Mouse (Mus musculus) adrenal gland (tissue): ENCODE results near the gene Pclo.
"Not testable (repeated sequence)": the region's sequence is repeated elsewhere in the genome, so short reads cannot be mapped to it uniquely, and the experiment has no call there.

Experiments used
- intact Hi-C: fragments of 180-260 bp; cut with DNase I; formaldehyde crosslinking; loops from one replicate; pipeline ENCODE4 v1.15.1; 2025
- long read RNA-seq, 2 experiments: library from polyadenylated mRNA; unstranded; transcript quantifications; one replicate each; pipeline ENCODE4 v2.0.0; 2020; ENCODE audit warnings: borderline replicate concordance in 1 of 2; ENCODE audit not compliant: insufficient replicate concordance in 1 of 2

The Pclo gene
- long read RNA-seq, experiment 1, partial matches to known transcripts: 1 of 2 reads
- long read RNA-seq, experiment 1, other reads (novel, unspliced or antisense): 1 of 2 reads
- long read RNA-seq, experiment 2, partial matches to known transcripts: 5 of 6 reads
- long read RNA-seq, experiment 2, other reads (novel, unspliced or antisense): 1 of 6 reads

- intact Hi-C loops: no loop called here
Observed at GRCm38 (mm10) chr5:14514631-14515523, at the start of gene Pclo. Gene Pclo, plus strand, starts transcription at chr5:14514918.

GRCm38 (mm10) chr5:14494431-14494830 lies 20.3 kb upstream of the Pclo start:
- intact Hi-C loops: not testable (repeated sequence)

DNA sequence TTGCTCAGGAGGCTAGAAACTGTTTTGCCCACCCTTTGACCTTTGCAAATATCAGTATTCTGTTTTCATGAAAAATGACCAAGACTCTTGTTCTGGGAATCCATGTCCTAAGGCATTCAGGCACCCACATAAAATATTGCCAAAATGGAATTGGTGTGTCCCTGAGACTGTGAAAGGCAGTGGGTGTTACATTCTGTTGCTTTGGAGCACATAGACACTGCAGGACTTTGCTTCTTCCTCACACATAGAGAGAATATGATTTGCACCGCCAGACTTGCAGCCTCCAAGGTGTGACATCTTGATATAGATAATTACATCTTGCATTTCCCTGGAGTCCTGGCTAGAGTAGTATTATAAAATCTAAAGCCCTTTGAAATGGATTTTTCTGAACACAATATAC lies 6.2 kb upstream of the Pclo start:
- intact Hi-C loops: no loop called here

- intact Hi-C loops: no loop called here
Observed at GRCm38 (mm10) chr5:14509621-14510020, 5.1 kb upstream of the Pclo start.

DNA sequence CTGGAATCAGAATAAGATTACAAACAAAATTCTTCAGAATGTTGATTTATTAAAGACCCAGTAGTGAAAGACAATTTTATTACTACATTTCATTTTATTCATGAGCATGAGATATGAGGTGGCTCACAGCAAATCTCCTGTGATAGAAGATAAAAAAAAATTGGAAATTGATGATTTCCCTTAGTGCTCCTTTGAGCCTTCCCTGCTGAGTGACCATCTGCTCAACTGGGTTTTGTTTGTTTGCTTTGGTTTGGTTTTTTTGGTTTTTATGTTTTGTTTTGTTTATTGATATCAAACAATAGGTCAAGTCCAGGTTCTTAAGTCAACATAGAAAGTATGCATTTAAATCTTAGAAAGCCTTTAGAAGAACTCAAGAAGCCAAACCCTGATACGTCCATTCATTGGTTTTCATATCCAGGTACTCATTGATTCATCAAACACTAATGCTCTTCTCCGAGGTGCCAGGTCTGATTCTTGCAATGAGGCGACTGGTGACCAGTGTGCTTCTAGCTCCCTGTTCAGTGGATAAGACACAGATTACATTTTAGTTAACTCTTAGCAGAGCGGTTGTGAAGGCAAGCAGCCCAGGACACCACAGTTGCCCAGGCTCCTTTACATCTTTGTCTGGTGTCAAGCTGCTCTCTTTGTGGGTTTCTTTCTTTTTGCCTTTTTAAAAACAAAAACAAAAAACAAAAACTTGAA lies 3.6 kb downstream of the Pclo start:
- intact Hi-C loops: no loop called here

DNA sequence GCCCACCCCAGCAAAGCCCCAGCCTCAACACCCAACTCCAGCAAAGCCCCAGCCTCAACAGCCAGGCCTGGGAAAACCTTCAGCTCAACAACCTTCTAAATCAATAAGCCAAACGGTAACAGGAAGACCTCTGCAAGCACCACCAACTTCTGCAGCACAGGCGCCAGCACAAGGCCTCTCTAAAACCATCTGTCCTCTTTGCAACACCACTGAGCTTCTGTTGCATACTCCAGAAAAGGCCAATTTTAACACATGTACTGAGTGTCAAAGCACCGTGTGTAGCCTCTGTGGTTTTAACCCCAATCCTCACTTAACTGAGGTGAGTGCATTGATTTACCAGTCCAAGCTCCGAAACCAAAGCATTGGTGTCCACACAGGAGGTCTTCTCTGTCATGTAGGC lies 7.3 kb downstream of the Pclo start:
- intact Hi-C loops: no loop called here

DNA sequence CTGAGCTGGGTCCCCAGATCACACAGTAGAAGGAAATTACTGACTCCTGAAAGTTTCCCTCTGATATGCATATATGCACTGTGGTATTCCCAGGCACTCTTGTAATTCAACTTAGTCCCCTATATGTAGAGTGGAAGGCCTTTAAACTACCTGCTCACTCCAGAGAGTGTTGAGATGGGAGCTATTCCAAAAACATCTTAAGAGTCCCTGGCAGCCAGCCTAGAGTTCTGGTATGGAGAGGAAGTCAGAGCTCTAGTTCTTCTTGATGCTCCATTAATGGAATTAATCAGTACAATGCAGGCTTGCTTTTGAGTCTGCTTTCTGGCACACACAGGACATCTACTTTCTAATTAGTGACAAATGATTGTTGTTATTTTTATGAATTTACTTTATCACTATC lies 11.3 kb downstream of the Pclo start:
- intact Hi-C loops: no loop called here

GRCm38 (mm10) chr5:14527796-14528195 lies 13.1 kb downstream of the Pclo start:
- intact Hi-C loops: no loop called here

- intact Hi-C loops: no loop called here
Observed at GRCm38 (mm10) chr5:14531906-14532305, 17.2 kb downstream of the Pclo start.

DNA sequence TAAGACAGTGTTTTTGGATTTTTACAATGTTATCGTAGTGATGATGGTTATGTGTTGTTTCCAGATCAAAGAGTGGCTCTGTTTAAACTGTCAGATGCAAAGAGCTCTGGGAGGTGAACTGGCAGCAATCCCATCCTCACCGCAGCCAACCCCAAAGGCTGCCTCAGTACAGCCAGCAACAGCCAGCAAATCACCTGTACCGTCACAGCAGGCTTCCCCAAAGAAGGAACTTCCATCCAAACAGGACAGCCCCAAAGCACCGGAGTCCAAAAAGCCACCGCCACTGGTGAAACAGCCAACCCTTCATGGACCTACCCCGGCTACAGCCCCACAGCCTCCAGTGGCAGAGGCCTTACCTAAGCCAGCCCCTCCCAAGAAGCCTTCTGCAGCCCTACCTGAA lies 24.6 kb downstream of the Pclo start:
- intact Hi-C loops: no loop called here

DNA sequence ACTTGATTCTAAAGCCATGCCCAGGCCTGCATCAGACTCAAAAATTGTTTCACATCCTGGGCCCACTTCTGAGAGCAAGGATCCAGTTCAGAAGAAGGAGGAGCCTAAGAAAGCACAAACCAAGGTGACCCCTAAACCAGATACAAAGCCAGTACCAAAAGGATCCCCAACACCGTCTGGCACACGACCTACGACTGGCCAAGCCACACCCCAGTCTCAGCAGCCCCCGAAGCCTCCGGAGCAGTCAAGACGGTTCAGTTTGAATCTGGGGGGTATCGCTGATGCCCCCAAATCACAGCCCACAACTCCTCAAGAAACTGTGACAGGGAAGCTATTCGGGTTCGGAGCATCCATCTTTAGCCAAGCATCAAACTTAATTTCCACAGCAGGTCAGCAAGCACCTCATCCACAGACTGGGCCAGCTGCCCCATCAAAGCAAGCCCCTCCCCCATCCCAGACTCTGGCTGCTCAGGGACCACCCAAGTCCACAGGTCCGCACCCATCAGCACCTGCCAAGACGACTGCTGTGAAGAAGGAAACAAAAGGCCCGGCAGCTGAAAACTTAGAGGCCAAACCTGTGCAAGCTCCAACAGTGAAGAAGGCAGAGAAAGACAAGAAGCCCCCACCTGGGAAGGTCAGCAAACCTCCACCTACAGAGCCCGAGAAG lies 25.4 kb downstream of the Pclo start:
- intact Hi-C loops: no loop called here

- intact Hi-C loops: no loop called here
Observed at GRCm38 (mm10) chr5:14575626-14576025, 60.9 kb downstream of the Pclo start.

DNA sequence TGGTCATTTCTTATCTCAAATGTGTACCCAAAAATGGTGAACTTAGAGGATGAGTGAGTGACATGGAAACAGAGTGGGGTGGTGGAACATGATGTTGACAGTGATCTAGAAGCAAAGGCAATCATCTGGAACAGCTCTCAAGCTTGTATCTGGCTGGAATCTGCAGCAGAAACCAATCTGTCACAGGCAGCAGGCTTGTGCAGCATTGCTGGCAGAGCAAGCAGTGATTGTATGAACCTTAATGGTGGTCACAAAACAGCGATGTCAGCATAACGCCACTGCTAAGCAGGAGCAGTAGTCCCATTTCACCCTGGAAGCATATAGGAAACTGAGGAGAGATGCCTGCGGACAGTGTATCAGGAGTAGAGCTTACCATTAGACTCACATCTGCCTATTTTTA lies 76.8 kb downstream of the Pclo start:
- intact Hi-C loops: no loop called here

GRCm38 (mm10) chr5:14595426-14596013 lies 80.8 kb downstream of the Pclo start:
- intact Hi-C loops: no loop called here

- intact Hi-C loops: no loop called here
Observed at GRCm38 (mm10) chr5:14608318-14608717, 93.6 kb downstream of the Pclo start.

DNA sequence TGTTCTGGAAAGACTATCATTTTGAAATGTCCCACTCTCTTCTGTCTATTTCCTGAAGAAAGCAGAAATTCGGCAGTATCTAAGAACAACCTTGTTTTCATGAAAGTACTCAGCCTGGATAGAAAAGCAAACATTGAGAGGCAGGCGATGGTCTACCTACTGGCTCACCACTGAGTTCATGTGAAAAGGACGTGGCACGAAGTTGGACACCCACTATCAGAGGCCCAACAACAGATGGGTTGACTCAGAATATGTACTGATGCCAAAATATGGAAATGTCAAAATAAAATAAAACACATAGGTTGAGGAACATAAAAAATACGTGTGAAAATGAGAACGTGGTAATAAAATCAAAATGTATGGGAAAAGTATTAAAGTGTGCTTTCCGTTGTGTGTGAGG lies 106.4 kb downstream of the Pclo start:
- intact Hi-C loops: no loop called here

DNA sequence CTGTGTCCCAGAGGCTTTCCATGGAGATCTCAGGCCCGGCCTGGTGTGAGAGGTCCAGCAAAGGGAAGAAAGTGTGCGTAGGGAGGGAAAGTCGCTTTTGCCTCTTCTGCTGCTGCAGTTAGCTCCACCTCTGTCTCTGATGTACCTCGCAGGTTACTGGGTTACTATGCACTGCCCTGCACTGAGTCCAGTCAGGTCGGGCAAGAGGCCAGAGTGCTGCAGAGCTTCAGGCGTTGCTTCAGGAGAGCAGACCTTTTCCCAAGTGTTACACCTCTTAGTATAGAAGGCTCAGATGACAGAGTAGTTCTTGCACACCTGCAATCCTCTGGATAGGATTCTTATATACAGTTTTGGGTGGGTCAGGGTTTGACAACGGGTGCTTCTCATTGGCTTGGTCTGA lies 108.6 kb downstream of the Pclo start:
- intact Hi-C loops: no loop called here

DNA sequence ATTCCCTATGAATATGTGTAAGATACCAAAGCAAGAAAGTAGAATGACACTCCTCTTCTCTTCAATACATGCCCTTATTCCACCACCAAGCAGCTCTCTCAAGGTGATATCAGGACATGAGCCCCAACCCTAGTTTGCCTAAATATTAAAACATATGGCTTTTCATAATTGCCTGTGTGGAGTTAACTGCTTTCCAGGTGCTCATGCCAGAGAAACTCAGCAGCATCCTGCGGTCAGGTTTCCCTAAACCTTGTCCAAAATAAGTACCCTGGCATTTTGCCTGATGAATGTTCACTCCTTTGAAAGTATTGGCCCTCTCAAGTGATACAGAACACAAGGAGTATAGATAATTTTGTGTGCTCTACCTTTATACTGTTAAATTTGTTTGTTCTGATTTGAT lies 126.5 kb downstream of the Pclo start:
- intact Hi-C loops: no loop called here

- intact Hi-C loops: no loop called here
Observed at GRCm38 (mm10) chr5:14645856-14646255, 131.1 kb downstream of the Pclo start.

DNA sequence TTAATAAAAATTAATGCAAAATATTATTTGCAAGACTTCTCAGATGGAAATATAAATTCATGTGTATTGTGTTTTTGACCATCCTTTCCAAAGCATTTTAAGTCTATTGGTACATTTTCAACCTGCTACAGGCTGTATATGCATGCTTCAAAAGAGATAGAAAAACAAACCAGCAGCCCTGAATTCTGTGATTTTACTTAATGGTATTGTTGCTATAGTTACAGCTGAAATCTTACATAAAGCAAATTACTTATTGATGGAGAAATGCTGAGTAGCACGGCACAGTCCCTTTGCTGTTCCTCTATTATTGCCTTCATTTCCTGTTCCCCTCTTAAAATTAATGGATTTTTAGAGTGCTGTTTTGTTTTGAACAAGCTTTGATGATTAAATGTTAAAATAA lies 145.9 kb downstream of the Pclo start:
- intact Hi-C loops: no loop called here

DNA sequence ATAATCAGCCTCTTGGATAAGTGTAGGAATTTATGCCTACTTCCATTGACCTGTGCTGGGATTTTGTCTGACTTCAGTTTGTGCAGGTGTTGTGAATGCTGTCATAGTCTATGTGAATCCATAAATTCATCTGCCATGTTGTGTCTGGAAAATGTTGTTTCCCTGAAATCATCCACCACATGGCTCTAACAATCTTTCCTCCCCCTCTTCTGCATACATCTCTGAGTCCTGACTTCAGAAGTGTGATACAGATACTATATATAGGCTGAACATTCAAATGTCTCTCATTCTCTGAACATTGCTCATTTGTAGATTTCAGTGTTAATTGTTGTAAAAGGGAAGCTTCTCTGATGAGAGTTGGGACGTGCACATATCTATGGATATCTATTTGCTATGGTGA lies 147.5 kb downstream of the Pclo start:
- intact Hi-C loops: no loop called here
